Mouse (Mus musculus): ENCODE data around the gene Prkce.

Gene Prkce

GRCm38 (mm10) chr17:86487450-86487849 lies 319.9 kb downstream of the Prkce start:
- DNase-seq (ENCODE audit: low read depth): no peak

DNA sequence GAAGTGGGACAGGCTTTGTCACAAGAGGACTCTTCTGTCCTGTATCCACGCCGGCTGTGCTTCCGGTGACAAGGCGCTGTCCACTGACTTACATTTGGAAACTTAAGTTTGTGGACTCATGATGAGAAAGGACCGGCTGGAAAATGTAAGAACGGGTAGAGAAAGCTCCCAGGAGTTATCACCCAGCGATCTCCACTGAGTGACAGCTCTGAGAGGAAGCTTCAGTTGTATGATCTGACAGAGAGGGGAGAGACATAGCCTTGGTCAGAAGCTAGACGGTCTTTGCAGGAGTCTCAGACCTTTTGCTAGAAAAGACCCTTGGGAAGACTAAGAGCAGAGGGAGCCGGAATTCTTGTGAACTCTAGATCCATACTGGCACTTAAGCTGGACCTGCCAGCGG lies 322.2 kb downstream of the Prkce start:
- DNase-seq (ENCODE audit: low read depth): no peak

GRCm38 (mm10) chr17:86492376-86492775 lies 324.8 kb downstream of the Prkce start:
- peak; percentile 5 for DNase-seq (ENCODE audit: low read depth)

DNA sequence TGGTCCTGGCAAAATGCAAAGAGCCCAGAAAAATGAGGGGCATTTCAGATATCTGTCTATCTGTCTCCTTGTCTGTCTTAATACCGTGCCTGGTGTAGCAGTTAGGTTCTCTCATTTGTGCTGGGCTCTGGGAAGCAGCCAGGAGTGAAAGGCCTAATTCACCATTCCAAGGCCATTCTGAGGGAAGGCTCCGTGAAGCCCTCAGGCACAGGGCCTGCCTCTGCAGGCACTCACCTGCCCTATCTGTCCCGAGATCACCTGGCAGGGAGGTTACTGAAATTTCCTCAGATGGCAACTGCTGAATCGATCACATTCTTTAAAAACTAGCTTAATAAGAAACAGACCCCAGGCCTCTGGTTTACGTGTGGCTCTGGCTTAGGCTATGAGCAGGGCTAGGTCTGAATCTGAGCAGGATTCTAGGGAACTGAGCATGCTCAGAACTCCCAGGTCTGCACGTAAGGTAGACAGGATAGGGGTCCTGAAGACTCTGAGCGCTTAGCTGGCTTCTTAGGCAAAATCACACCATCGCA lies 326.4 kb downstream of the Prkce start:
- DNase-seq (ENCODE audit: low read depth): no peak

GRCm38 (mm10) chr17:86494494-86494893 lies 326.9 kb downstream of the Prkce start:
- DNase-seq (ENCODE audit: low read depth): no peak

GRCm38 (mm10) chr17:86494895-86495294 lies 327.3 kb downstream of the Prkce start:
- no peak for DNase-seq (ENCODE audit: low read depth)

- peak; percentile 47 for DNase-seq (ENCODE audit: low read depth)
Measured at GRCm38 (mm10) chr17:86496123-86496771, 328.7 kb downstream of the Prkce start.

DNA sequence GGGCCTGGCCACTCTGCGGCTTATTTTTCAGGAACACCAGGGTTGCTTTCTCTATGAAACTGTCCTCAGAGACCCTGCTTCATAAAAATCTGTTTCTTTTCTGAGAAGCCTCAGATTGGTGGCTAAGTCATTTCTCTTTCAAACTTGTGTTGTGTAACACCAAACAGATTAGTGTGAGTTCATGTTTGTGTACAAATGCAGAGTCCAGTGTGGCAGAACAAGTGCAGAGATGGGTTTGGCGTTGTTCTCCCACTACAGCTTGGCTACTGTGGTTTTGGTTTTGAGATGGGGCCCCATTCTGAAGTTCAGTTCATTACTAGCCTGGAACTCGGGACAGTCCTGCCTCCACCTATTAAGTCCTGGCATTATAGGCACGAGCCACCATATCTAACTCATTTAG lies 329.7 kb downstream of the Prkce start:
- no peak for DNase-seq (ENCODE audit: low read depth)

DNA sequence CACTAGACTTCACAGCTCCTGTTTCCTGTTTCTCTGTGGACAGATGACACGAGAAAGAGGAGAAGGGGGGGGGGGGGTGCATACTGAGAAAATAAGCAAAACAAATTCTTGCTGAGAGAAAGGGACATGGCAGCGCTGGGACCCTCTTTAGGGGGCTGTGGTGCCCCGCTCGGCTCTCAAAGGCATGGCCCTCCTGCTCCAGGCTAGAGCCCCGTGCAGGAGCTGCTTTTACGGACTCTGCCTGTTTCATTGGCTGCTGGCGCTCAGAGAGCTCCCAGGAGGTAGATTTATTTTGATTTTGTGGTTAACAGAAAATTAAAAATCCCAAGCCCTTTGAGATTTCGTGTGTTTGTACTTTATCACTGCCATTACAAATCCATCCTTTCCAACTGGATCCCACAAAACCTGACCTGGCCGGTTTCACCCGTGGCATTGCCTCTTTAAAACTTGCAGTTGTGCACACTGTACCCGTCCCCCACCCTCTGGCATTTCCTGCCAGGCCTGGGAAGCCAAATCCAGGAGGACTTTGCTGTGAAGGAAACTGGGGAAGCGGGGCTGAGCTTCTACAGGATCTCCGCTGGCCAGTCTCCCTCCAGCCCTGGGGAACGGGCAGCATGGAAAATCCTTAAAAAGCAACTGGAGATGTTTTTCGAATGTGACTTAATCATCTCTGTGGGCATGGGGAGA lies 331.9 kb downstream of the Prkce start:
- no peak for DNase-seq (ENCODE audit: low read depth)

- no peak for DNase-seq (ENCODE audit: low read depth)
Measured at GRCm38 (mm10) chr17:86501393-86501792, 333.8 kb downstream of the Prkce start.

DNA sequence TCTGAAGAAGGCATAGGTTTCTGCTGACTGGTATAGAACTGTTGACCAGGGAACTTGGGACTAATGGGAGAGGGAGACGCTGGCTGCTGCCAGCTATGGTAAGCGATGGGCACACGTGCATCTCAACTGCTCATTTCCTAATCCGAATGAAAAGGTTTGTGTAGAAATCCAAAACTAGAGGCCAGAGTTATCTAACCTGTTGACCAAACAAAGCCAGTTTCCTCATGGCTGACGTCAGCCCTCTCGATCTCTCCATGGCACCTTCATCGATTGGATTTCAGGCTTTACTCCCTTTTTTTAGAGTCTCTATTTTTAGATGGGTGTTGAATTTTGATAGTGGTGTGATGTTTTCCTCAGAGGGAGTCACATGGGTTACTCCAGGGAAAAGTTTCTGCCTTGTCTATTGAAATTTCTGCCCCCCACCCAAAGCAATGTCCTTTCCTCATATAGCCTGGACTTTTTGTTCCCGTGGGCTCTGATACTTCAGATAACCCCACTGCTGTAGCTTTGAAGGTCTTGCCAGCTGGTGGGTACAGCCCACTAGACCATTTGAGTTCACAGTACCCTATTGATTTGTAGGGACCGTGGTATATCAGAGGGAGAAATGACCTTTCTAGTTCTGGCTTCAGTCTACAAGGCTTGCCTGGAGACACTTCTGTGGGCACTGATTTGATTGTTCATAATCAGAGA lies 335.8 kb downstream of the Prkce start:
- no peak for DNase-seq (ENCODE audit: low read depth)

GRCm38 (mm10) chr17:86505183-86505631 lies 337.6 kb downstream of the Prkce start, which contains the start of gene Gm10309:
Gene Gm10309, minus strand, starts transcription at chr17:86505232.
- DNase-seq (ENCODE audit: low read depth): no peak

GRCm38 (mm10) chr17:86506881-86507280 lies 339.3 kb downstream of the Prkce start:
- no peak for DNase-seq (ENCODE audit: low read depth)

- no peak for DNase-seq (ENCODE audit: low read depth)
Measured at GRCm38 (mm10) chr17:86507342-86508211, 340.0 kb downstream of the Prkce start.

DNA sequence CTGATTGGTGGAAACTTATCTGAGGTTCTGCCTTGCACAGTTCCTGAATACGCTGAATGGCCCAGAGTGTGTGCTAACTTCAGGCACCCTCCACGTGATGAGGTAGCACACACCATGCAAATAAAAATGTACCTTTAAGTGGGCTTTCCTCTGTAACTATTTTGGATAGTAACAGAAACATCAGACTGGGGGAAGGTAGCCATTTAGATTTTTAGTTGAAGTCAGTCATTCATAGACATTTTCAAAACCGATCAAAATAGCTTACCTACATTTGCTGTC lies 340.6 kb downstream of the Prkce start:
- DNase-seq (ENCODE audit: low read depth): no peak

DNA sequence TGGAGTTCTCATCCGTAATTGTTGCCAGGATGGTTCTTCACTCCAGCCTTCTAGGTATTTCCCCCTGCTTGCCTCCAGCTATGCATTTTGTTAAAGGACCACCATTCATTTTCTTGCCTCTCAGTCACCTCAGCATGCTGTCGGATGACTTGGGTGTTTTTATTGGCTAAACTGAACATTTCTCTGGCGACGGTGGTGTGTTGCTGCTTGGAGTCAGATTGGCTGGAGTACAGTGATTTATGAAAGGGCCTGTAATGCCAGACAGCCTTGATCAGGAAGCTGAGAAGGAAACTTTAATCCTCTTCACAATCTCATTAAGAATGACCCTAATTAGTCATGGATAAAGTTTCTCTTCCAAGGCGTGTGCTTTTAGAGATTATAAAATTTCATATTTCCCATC lies 342.3 kb downstream of the Prkce start:
- no peak for DNase-seq (ENCODE audit: low read depth)

DNA sequence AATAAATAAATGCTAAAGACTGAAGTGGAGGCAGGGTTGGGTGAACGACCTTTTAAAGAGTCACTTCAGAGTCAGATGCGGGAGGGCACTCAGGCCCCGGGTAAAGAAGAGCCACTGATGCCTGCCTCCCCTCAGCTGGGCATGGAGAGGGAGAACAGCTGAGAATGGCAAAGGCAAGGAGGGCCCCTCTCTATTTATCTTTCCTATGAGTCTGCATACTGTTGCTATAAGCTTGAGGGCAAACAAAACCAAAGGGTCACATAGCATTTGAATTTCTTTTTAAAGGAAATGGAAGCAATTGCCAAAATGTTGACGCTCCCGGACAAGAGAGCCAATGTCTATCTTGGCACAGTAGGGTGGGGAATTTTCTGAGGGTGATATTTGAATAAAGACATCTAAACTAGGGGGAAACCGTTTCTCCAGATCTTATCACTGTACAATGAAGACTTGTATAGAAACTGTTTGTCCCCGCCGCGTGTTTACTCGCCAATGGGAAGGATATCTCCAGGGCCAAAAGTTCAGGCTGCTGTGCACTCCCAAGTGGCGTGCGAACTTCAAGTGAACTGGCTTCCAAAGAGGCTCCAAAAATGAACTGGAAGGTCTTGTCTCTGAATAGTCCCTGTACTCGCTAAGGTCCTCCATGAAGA lies 347.5 kb downstream of the Prkce start:
- no peak for DNase-seq (ENCODE audit: low read depth)

DNA sequence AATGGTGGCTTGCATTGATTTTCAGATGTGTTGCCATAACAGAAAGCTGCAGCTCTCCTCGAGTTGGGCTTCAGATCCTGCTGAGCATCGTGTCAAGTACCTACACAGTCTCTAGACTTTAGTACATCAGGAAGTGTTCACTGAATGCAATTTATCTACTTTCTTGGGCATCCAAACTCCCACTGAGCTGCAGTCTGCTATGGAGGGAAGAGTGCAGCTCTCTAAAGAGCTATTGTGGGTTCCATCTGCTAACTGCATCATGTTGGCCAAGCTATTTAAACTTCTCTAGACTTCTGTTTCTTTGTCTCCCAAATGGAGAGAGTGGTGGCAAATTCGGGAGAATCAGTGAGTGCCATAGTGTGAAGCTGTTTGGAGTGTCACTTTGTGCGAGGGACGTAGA lies 349.0 kb downstream of the Prkce start:
- no peak for DNase-seq (ENCODE audit: low read depth)

DNA sequence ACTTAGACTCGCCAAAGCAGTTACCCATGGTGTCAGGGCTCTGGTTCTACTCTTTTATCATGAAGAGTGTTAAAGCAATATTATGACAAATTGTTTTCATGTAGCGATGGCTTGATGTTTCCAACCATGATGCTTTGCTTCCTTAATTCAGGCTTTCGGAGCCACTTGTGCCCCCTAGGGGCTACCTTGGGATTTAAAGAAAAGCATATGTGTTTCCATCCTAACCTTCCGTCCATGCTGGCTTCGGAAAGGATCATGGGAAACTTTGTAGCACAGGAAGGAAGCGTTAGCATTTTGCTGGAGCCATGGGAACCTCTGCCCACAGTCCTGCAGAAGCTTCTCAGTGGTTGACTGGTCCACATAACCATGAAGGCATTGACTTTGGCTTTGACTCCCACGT lies 351.0 kb downstream of the Prkce start:
- DNase-seq (ENCODE audit: low read depth): no peak

- DNase-seq (ENCODE audit: low read depth): no peak
Measured at GRCm38 (mm10) chr17:86521252-86521651, 353.7 kb downstream of the Prkce start.

GRCm38 (mm10) chr17:86522649-86523048 lies 355.1 kb downstream of the Prkce start:
- DNase-seq (ENCODE audit: low read depth): no peak

DNA sequence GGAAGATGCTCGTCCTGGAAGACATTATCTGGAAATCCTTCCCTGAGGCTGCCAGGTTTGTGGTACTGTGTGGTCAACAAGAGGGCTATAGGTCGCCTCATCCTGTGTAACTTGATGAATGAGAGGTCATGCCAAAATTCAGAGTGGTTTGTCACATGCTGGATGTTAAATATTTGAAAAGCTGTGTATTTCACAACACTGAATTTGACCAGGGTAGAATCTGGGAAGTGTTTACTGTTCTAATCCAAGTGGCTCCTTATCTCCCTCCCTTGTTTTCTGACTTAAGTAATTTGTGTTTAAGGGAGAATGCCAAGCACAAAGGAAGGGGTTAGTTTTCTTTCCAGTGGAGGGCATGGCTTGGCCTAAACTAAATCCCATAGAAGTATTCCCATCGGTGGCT lies 355.8 kb downstream of the Prkce start:
- DNase-seq (ENCODE audit: low read depth): no peak

Data from 416B (cell line).